In genomic region chr6:82747085-82747484, GRCm38 (mm10) we compare ENCODE assay signal across 28 mouse cellular contexts. TPM values are rescaled to one million over a fixed set of nuclear protein-coding genes. Genes with fewer than 3 reads are reported as not detected.
DNase-seq lines count a peak whose midpoint lies in the region; ATAC-seq and TF ChIP-seq lines count a peak whose summit lies in the region.
"Had no signal": no experiment of that assay in that cellular context is flagged by ENCODE, and none has a peak within 500 bp of the region (broad histone marks: within the 10 kb centered on the region; RNA-seq: fewer than 3 reads in every experiment).

No protein-coding gene starts in this region.

- no peak overlapping the region for H3K4me2 ChIP-seq in intestine, embryonic 15.5 days (replicated peaks)
- H3K4me2 ChIP-seq: embryonic facial prominence, embryonic 12.5 days; hindbrain, embryonic 13.5 days; limb, embryonic 13.5 days; liver, embryonic 11.5 days; lung, embryonic 15.5 days; midbrain, embryonic 12.5 days; neural tube, embryonic 13.5 days; stomach, embryonic 15.5 days had no signal

- H3K9ac ChIP-seq in intestine, embryonic 15.5 days: no peak overlapping the region
- H3K9ac ChIP-seq: embryonic facial prominence, embryonic 12.5 days; hindbrain, embryonic 13.5 days; limb, embryonic 13.5 days; lung, embryonic 15.5 days; midbrain, embryonic 12.5 days; neural tube, embryonic 13.5 days; stomach, embryonic 15.5 days had no signal

- H3K4me3 ChIP-seq in gastrocnemius, adult 2 months: no peak overlapping the region
- H3K4me3 ChIP-seq in megakaryocyte, embryonic 14.5 days (replicated peaks): peak overlapping the region; percentile 81
- H3K4me3 ChIP-seq in intestine, embryonic 15.5 days (replicated peaks): no peak overlapping the region
- H3K4me3 ChIP-seq in small intestine, adult 2 months (ENCODE audit: low read depth, low read length): no peak overlapping the region
- H3K4me3 ChIP-seq: embryonic facial prominence, embryonic 12.5 days; hindbrain, embryonic 13.5 days; left cerebral cortex, adult 2 months; limb, embryonic 13.5 days; lung, embryonic 15.5 days; midbrain, embryonic 12.5 days; neural tube, embryonic 13.5 days; stomach, embryonic 15.5 days had no signal

- WGBS in intestine, embryonic 15.5 days: 40% methylated on average over 5 of the region's 5 CpGs
- 10% methylated on average over 5 of the region's 5 CpGs for WGBS in small intestine, adult 2 months

- DNase-seq in gastrocnemius, adult 2 months: peak; percentile 39
- no peak for DNase-seq in gastrocnemius, postnatal 25 days
- DNase-seq in adrenal gland, adult 8-10 months: no peak
- no peak for DNase-seq in spleen, adult 12 weeks (ENCODE audit: low spot score)
- DNase-seq: adrenal gland, adult 2 months; cerebellum, adult 9-10 months; cerebellum, postnatal 36 days; embryo, embryonic 11 days; heart, postnatal 36 days; kidney, adult 9 months; kidney, postnatal 10 days; thymus, postnatal 14 days had no signal

- peaks cover 98% of the 10 kb centered on the region for H3K4me1 ChIP-seq in megakaryocyte, embryonic 14.5 days
- peaks cover 12% of the 10 kb centered on the region for H3K4me1 ChIP-seq in intestine, embryonic 15.5 days (replicated peaks)
- H3K4me1 ChIP-seq in small intestine, adult 2 months (ENCODE audit: control insufficient read depth, insufficient read depth, insufficient read length, low read length): peaks cover 23% of the 10 kb centered on the region; the same call in 1 of the 2 replicates
- H3K4me1 ChIP-seq: embryonic facial prominence, embryonic 12.5 days; hindbrain, embryonic 13.5 days; limb, embryonic 13.5 days; lung, embryonic 15.5 days; midbrain, embryonic 12.5 days; neural tube, embryonic 13.5 days; stomach, embryonic 15.5 days had no signal

- peak overlapping the region; percentile 97 for H3K27ac ChIP-seq in gastrocnemius, adult 2 months
- H3K27ac ChIP-seq in intestine, embryonic 15.5 days: no peak overlapping the region
- peak overlapping the region; percentile 50 for H3K27ac ChIP-seq in small intestine, adult 2 months (ENCODE audit: insufficient read depth, low read depth, low read length)
- H3K27ac ChIP-seq: embryonic facial prominence, embryonic 12.5 days; hindbrain, embryonic 13.5 days; left cerebral cortex, adult 2 months; limb, embryonic 13.5 days; lung, embryonic 15.5 days; midbrain, embryonic 12.5 days; neural tube, embryonic 13.5 days; stomach, embryonic 15.5 days had no signal

- peaks cover 4% of the 10 kb centered on the region for H3K9me3 ChIP-seq in megakaryocyte, embryonic 14.5 days
- H3K9me3 ChIP-seq in intestine, embryonic 15.5 days: no peaks in the 10 kb centered on the region
- H3K9me3 ChIP-seq: embryonic facial prominence, embryonic 12.5 days; hindbrain, embryonic 13.5 days; limb, embryonic 13.5 days; lung, embryonic 15.5 days; midbrain, embryonic 12.5 days; neural tube, embryonic 13.5 days; stomach, embryonic 15.5 days had no signal

- H3K36me3 ChIP-seq in megakaryocyte, embryonic 14.5 days (replicated peaks; ENCODE audit: low read length): peaks cover 91% of the 10 kb centered on the region
- peaks cover 20% of the 10 kb centered on the region for H3K36me3 ChIP-seq in intestine, embryonic 15.5 days
- peaks cover 20% of the 10 kb centered on the region for H3K36me3 ChIP-seq in small intestine, adult 2 months (ENCODE audit: control insufficient read depth, insufficient read depth, low read length)
- H3K36me3 ChIP-seq: neural tube, embryonic 13.5 days had no signal

- TF ChIP-seq POLR2A in small intestine, adult 2 months (IDR thresholded peaks at IDR 0.05; ENCODE audit: low read depth, low read length): no peak

- ATAC-seq in megakaryocyte, adult 5-6 weeks (ENCODE audit: poor library complexity, severe bottlenecking): no peak
- peak; percentile 78 for ATAC-seq in intestine, embryonic 15.5 days
- ATAC-seq: activated CD4-positive, CD25-positive, alpha-beta regulatory T cell, adult 4 months; CD4-positive, CD25-positive, alpha-beta regulatory T cell, adult 4 months; forebrain, embryonic 16.5 days had no signal

- H3K27me3 ChIP-seq in megakaryocyte, embryonic 14.5 days (replicated peaks): no peaks in the 10 kb centered on the region
- no peaks in the 10 kb centered on the region for H3K27me3 ChIP-seq in intestine, embryonic 15.5 days (replicated peaks)
- no peaks in the 10 kb centered on the region for H3K27me3 ChIP-seq in small intestine, adult 2 months (ENCODE audit: control insufficient read depth, insufficient read depth, low read length)
- H3K27me3 ChIP-seq: embryonic facial prominence, embryonic 12.5 days; hindbrain, embryonic 13.5 days; limb, embryonic 13.5 days; lung, embryonic 15.5 days; midbrain, embryonic 12.5 days; neural tube, embryonic 13.5 days; stomach, embryonic 15.5 days had no signal

- no peak for TF ChIP-seq CTCF in gastrocnemius, adult 2 months (IDR thresholded peaks at IDR 0.05)
- TF ChIP-seq CTCF in small intestine, adult 2 months (IDR thresholded peaks at IDR 0.05; ENCODE audit: extremely low read depth, insufficient read length, insufficient replicate concordance, low read depth, low read length): no peak

- intact Hi-C loops in gastrocnemius, adult 2 months (cut with DNase I): no loop called here

RNA-seq across cellular contexts. Expression of gene Hk2, which starts 27.2 kb away (rescaled TPM):
- total RNA-seq in gastrocnemius, adult 2 months (2021): 100 to 1,000 TPM; 243 to 313 TPM
- 100 to 1,000 TPM; 192 to 236 TPM for total RNA-seq in gastrocnemius, postnatal 25 days (2021)
- polyA plus RNA-seq in megakaryocyte, embryonic 14.5 days (2012; ENCODE audit: insufficient read depth, low replicate concordance): 7.6 and 8.6 TPM in 2 replicates
- 56.7 and 64.1 TPM in 2 replicates for total RNA-seq in megakaryocyte, adult 5-6 weeks (2015)
- total RNA-seq in megakaryocyte, adult 5-6 weeks (2017): 70.2 and 71.2 TPM in 2 replicates
- polyA plus RNA-seq in intestine, embryonic 15.5 days (2015; fragmentation: Nextera tagmentation; extraction: Ambion mirVana): 18.8 and 22.0 TPM in 2 replicates
- 2.2 and 6.1 TPM in 2 replicates for polyA plus RNA-seq in small intestine, adult 2 months (2012; rRNA removed)
- total RNA-seq in adrenal gland, adult 8-10 months (2022): 10 to 100 TPM; 16.3 to 73.4 (median 57.0) TPM

RNA-seq across cellular contexts. Expression of gene Pole4, which starts 41.9 kb away (rescaled TPM):
- 10 to 100 TPM; 16.7 to 18.4 TPM for total RNA-seq in gastrocnemius, adult 2 months (2021)
- 10 to 100 TPM; 17.2 to 19.3 TPM for total RNA-seq in gastrocnemius, postnatal 25 days (2021)
- polyA plus RNA-seq in megakaryocyte, embryonic 14.5 days (2012; ENCODE audit: insufficient read depth, low replicate concordance): 10.4 and 62.9 TPM in 2 replicates
- total RNA-seq in megakaryocyte, adult 5-6 weeks (2015): 57.2 and 72.8 TPM in 2 replicates
- total RNA-seq in megakaryocyte, adult 5-6 weeks (2017): 28.1 and 28.6 TPM in 2 replicates
- 96.4 and 101 TPM in 2 replicates for polyA plus RNA-seq in intestine, embryonic 15.5 days (2015; fragmentation: Nextera tagmentation; extraction: Ambion mirVana)
- 5.7 and 7.2 TPM in 2 replicates for polyA plus RNA-seq in small intestine, adult 2 months (2012; rRNA removed)
- total RNA-seq in adrenal gland, adult 8-10 months (2022): 10 to 100 TPM; 27.4 to 40.4 (median 32.5) TPM
